Mouse (Mus musculus): ENCODE measurements around the gene Slc25a13.
A peak's percentile ranks its signal among the peaks of the same experiment; 100 is the strongest.
"Not testable (repeated sequence)": the region's sequence is repeated elsewhere in the genome, so short reads cannot be mapped to it uniquely, and the experiment has no call there.

The Slc25a13 gene

DNA sequence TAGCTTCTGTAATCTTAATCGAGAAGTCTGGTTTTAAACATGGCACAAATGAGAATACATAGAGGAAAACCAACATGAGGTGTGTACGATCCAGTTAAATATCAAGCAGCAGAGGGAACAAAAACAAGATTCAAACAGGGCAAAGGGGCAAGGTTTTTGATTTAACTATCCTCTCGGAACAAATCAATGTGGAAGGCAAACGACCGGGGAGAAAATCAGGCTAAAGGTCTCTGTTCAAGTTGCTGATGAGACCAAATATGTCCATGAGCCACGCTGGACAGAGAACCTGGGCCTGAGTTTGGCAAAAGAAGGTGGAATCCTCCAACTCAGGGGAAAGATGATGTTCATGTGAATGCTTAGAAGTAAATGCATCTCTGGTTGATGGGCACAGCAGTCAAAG lies 14.5 kb downstream of the Slc25a13 start:
- DNase-seq (ENCODE audit: low read depth, low spot score) = no peak

DNA sequence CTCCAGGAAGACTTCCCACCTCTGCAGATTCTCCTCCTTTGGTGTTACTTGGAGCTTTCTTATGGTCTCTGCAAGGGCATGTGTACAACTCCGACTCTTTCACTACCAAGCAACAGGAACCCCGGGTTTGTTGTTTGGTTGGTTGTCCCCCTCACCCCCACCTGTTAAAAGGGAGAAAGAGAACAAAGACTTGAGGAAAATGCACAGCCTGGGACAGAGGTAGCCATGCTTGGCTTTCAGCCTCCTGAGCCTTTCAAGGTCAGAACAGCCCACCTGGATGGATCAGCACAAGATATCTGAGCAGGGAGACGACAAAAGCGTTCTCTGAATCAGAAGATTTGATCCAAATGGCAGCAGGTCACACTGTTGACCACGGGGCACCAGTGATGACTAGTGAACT lies 15.0 kb downstream of the Slc25a13 start:
- DNase-seq (ENCODE audit: low read depth, low spot score) = no peak

DNA sequence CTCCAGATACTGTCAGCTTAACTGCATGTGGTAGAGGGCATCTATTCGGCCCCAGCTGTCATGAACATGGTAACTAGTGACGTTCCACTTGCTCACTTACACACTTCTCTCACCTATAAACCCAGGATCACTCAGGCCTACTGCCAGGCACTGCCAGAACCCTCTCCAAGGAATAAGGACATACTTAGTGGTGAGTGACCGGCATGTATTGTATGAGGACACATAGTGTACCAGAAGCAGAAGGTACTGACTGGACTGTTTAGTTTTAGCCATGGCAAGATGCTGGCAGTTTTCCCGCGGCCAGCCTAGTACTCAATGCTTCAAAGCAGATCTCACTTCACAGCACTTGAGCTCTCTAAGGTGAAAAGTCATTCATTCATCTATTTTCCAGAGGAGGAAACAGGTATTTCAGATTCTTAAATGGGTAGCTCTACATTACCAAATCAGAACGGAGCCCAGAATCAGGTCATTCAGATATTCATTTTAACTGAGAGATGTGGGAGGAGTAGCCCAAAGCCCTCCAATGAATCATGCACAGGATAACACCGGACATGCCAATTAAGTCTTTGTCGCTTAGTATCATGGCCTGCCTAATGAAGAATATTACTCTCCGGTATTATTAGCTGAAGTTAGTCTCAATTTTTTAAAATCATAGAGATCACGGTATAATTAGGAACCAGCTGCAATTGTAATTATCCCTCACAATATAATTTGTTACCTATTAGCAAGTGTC lies 17.7 kb downstream of the Slc25a13 start:
- no peak for DNase-seq (ENCODE audit: low read depth, low spot score)

DNA sequence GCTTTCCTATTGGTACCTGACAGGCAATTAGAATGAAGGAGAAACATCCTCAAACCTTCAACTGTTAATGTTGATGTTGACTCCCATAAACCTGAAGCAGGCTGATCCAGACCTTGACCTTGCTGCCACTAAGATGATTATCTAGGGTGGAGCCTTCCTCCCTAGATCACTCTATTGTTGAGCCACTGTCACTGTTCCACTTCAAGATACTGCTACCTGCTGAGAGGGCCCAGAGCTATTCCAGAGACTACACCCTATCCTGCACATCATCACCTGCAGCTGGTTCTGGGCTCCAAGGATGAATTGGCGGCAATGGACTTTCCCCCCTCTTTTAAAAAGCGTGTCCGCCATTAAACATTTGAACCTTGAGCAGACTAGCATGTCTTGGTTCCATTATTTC lies 18.9 kb downstream of the Slc25a13 start:
- not testable (repeated sequence) for DNase-seq (ENCODE audit: low read depth, low spot score)

DNA sequence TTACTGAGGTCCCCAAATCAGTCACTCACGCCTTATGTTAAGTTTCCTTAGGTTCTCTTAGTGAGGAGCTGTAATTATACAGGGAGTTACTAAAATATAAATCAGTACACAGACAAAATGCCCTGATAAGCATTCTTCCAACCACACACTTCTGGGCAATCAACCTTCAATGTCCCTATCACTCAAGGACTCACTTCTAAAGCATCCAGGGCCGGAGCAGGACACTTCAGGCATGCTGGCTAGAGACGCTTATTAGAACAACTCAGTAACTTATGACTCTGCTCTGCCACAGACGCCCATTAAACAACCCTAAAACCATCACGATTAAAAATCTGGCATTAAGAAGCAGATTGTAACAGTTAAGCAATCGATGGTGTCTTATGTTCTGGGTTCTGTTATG lies 19.6 kb downstream of the Slc25a13 start:
- no peak for DNase-seq (ENCODE audit: low read depth, low spot score)

DNA sequence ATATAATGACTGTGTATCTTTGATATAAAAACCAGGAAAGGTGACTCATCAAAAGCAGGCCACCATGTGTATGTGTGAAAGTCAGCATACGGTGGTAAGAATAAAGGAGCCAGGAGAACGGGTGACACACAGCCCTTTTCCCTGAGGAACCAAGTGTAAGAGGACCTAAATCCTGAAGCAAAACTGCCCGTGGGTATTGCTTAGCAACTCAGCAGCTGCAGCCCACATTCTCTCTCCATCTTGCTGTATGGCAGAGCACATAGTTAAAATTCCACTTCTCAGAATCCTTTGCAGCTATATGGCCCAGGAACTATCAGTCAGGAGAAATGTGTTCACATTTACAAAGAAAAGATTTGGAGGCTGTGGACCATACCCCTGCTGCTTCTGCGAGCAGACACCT lies 20.4 kb downstream of the Slc25a13 start:
- no peak for DNase-seq (ENCODE audit: low read depth, low spot score)

DNA sequence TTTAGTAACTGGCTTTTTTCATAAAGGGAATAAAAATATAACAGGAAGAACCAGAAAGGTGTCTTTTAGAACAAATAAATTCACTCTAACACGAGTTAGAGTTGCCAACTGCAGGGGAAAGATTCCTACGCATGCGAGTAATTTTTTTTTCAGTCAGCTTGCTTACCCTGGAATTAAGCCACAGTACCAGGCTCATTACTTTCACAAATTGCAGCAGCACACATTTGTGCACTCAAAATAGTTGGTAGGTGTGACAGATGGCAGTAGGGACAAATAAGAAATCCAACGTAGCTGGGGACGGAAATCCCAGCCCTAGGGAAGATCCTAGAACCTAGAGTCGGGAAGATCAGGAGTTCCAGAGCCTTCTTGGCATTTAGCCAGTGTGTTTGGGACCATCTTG lies 22.1 kb downstream of the Slc25a13 start:
- no peak for DNase-seq (ENCODE audit: low read depth, low spot score)

DNA sequence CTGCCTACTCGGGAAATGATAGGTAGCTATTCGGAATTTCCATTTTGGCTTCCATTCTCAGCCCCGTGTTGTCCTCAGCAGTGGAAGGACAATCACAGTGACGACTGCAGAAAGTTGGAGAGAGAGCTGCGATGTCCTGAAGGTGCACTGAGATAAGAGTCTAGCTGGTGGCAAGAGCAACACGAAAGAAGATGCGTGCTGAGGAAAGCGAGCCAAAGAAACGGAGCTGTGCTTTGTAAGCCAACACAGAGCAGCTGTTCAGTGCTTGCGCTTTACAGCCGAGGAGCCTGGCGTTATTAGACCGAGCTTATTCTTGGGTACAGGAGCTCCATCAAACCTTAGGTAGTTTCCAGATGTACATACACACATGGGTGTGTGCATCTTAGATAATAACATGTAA lies 23.1 kb downstream of the Slc25a13 start:
- DNase-seq (ENCODE audit: low read depth, low spot score) = no peak

DNA sequence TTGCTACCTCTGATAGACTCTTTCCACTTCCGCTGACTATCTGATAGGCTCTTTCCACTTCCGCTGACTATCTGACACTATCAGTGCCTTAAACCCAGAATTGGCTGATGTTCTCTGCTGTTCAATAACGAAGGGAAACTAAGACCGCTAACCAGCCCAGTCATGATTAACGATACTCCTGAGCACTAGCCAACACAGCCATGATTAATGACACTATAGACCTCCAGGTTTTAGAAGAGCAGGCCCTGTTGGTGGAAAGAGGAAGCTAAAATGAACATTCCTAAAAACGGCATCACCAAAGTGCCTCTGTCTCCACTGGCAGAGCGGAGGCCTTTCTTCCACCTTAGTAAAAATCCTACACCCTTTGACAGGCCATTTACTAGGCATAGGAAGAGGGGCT lies 24.6 kb downstream of the Slc25a13 start:
- DNase-seq (ENCODE audit: low read depth, low spot score) = no peak

DNA sequence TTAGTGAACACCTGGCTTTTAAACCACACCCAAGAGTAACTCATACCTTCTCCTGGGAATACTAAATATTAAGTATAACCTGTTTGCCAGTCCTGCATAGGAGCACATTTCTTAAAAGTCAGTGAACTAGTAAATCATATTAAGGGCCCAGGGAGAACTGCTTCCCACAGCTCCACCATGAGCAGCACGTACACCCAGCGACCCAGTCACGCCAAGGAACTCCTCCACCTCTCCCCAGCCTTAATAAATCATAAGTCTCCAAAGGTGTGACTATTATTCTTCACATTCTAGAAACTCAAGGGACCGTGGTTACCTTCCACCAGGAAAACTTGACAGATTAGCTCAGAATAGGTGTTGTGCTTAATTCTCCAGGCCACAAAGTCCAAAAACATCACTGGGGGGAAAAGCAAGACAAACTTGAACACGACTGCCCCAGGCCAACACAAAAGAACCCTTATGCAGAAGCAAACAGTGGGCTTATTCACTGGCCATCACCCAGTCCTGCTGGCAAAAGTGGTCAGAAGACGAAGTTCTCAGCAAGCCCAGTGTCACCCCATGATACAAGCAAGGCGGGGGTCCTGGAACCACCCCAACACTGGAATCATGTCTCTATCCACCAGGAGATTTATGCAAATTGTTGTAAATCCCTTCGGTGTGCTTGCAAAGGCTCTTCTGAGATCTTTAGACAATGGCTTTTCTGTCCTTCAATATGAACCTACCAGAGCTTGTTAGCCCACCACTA lies 25.2 kb downstream of the Slc25a13 start:
- no peak for DNase-seq (ENCODE audit: low read depth, low spot score)

DNA sequence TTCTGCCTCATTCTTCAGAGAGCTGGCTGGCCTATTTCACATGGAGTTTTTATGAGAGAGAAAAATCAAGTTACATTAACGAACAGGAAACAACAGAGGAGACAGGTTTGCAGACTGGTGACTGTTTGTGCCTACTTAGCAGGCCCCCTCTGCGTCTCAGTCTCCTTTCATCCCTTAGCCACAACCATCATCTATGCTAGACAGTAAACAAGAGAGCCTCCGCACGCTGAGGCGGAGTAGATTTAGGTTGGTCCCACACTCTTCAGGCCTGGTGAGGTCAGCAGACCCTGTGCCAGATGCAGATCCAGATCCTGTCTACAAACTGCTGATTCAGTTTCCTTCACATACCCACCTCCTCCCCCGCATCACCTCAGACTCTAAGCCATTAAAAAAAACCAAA lies 28.0 kb downstream of the Slc25a13 start:
- DNase-seq (ENCODE audit: low read depth, low spot score) = no peak

DNA sequence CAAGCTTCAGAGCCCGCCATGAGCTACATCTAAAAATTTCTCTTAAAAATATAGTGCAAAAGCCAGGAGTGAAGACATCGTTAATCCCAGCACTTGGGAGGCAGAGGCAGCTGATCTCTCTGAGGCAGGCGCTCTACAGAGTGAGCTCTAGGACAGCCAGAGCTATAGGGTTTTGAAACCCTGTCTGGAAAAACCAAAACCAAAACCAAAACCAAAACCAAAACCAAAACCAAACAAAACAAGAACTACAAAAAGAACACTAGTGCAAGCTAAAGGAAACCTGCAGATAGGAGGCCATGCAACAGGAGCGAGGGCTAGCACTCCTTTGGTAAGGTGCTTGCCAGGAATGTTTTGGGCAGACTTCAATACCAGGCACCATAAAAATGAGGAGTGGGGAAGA lies 30.5 kb downstream of the Slc25a13 start:
- no peak for DNase-seq (ENCODE audit: low read depth, low spot score)

DNA sequence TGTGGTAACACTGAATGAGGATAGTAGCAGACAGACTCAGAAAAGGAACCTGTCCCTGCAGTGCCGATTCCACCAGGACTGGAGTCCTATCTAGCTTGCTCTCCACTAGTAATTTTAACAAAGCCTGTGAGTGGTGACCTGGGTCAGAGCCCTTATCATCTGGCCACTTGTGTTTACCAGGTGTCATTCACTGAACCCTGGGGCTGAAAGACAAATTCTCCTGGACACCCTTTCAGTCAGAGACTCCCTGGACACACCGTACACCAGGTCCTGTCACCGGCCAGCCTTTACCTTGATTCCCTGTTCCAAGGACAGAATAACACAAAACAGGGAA lies 31.3 kb downstream of the Slc25a13 start:
- DNase-seq (ENCODE audit: low read depth, low spot score) = no peak

DNA sequence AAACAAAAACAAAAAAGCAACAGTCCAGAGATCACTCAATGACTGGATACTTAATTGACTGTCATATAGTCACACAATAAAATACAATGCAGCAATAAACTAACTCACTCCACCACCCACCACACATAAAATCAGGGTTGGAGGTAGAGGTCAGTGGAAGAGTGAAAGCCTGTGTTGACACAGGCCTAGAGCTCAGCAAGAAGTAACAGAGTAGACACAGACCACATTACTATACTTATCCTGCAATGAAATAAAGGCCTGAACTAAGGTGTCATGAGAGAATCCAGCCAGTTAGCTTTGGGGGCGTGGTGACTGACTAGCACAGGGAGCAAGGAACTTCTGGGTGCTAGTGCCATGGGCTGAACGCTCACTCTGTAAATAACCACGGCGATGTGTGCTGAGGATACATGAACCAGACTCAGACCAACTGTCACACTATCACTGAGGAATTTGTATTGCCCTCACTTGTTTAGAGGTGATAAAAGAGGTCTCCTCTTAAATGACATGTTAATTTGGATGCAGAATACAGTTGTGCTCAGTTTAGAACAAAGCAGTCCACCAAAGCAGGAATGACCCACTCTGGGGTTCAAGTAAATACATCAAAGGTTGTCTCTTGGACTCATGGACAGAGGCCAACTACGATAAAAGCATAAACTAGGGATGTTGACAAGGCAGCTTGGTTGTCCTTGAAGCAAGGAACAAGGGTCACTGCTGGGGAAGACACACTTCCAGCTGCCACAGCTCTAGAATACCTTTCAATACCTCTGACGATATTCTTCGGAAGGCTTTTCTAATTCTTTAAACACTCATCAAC lies 31.8 kb downstream of the Slc25a13 start:
- no peak for DNase-seq (ENCODE audit: low read depth, low spot score)

DNA sequence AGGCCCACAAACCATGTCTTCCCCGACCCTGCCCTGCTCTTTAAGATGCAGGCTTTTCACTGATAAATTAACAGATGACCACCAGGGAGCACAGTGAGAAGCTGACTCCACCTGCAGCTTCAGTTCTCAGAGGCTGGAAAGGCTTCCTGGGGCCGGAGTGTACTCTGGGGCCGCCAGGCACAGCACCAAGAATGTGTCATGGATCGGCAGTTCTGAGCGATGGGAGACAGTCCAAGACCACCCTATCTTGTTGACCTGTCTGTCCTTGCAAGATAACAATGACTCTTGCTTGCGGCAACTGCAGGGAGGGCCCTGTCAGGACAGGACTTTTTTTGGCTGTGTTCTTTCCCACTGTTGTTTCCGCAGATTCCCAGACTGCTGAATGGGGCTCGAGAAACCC lies 33.4 kb downstream of the Slc25a13 start:
- DNase-seq (ENCODE audit: low read depth, low spot score) = no peak

DNA sequence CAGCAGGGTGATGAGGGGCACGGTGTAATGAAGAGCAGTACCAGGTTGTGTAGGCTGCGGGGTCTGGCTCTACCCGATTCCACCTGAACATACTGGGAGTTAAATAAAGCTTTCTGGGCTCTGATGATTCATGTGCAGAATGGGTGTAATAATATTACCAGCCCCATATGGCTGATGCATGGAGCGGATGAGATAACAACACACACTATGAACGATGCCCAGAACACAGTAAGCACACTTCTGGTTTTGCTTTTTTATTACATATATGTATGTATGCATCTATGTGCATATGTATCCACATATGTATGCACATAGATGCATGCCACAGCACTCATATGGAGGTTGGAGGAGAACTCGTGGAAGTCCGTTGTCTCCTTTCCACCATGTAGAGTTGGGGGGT lies 34.8 kb downstream of the Slc25a13 start:
- no peak for DNase-seq (ENCODE audit: low read depth, low spot score)

DNA sequence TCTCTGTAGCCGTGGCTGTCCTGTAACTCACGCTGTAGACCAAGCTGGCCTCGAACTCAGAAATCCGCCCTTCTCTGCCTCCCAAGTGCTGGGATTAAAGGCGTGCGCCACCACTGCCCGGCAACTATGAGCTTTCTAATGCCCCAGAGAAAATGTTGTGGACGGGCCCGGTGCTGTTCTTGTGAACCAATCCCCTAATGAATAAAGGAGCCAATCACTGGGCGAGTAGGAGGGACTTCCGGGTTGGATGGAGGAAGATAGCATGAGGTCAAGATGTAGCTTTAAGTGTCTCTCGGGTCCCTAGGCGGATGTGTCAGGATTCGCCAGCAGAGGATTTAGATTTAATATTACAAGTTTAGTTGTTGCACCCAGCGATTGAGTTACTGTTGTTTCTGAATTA lies 38.6 kb downstream of the Slc25a13 start:
- DNase-seq (ENCODE audit: low read depth, low spot score) = not testable (repeated sequence)

DNA sequence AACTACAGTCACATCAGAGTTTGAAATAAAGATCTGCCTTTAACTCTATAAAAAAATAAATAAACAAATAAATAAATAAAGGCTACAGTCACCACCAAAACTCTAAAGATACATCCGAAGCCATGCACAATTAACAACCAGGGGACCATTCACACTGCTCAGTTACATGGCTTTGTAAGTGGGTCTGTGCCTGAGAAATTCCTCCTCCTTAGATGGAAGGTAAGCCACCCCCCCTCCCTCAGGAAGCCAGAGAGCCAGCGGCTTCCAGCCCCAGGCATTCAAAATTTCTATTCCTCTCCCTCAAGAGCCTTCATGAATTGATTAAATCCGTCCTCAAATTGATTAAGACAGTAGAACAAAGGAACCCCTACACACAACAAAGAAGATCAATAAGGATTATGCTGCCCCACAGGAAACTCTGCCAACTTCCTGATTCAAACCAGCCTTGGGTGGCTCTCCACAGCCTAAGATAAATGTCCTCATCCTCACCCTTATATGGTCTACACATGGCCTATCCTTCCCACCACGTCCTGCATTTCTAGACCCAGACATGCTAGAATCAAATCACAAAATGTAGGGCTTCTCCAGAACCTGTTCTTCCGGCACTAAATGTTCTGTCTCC lies 41.5 kb downstream of the Slc25a13 start:
- DNase-seq (ENCODE audit: low read depth, low spot score) = no peak

DNA sequence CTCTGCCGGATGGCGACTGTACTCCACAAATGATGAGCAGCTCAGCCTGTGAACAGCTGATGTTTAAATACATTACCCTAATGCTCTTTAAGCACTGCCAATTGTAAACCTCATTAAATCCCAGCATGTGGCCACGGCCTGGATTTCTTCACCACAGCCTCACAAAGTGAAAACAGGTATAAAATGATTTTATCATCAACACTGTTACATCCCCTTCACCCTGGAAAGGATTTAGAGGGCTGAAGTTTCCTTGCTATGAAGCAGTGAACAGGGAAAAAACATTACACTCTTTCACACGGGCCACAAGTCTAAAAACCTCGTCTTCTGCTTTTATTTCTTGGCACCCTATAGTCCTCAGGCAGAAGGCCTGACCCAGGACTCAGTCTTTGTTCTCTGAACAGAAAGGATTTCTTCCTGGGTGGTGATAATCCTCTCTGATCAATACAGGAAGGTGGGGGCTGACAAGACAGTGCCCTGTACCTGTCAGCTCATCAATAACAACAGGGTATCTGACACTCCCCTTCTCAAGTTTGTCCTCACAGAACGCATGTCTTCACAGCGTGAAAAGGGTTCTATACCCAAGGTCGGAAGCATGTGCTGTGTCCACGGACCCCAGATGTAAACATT lies 42.9 kb downstream of the Slc25a13 start:
- DNase-seq (ENCODE audit: low read depth, low spot score) = peak; percentile 46

DNA sequence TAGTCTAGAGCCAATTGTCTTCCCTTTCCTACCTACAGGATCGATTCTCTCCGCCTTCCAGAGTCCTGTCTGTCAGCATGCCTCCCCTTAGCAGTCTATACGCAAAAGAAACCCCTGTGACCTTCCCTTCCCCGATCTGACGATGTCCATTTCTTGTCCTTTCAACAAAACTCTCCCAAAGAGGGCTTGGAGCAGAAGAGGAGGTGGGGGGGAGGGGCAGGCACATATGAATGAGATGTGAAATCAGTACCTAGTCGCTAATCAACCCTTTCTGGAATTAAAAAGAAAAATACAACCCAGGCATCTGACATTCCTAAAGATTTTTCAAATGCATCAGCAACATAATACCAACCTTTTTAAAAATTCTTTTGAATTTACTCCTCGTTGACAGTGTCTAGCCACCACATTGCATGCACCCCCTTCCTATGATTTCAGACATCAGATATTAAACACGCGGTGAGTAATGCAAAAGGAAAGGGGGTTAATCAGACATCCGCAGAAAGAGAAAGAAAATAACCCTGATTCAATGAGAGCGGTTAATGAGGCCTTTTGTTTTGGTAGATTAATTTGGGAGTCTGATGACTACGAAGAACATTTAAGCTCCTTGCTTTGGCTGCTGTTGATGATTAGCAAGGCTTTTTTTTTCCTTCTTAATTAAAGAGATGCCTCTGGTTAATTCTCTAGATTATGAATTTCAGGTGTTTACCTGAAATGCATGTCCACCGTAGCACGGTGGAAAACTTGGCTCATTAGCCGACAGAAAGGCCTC lies 43.6 kb downstream of the Slc25a13 start:
- DNase-seq (ENCODE audit: low read depth, low spot score) = peak; percentile 29

DNA sequence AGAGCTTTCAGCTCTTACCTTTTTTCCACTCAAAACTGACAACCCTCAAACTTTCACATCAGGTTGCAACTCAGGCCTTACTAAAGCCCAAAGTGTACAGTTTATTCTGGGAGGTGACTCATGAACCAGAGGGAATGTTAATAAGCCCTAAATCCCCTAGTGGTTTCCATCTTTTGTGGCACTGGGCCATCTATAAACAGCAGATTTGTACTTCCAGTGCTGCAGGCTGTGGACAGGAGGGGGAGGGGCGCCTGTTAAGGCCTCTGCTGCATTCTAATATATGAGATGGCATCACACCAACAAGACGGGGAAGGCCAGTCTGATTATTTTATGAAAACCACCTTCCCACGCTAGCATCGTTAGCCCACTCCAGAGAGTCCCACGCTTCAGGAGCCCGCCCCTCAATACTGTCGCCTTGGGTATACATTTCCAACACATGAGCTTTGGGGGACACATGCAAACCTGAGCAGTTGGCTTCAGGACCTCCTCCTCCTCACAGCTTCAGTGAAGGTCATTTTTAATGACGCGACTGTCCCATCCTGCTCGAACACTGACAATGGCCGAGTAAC lies 48.3 kb downstream of the Slc25a13 start:
- DNase-seq (ENCODE audit: low read depth, low spot score) = no peak

All from retina, postnatal 7 days (tissue).